Mouse (Mus musculus): ENCODE measurements around the gene Ugt3a1. TPM values are rescaled to one million over a fixed set of nuclear protein-coding genes. Genes with fewer than 3 reads are reported as not detected.

Gene Ugt3a1
- polyA plus RNA-seq, 1 experiment from 2014 or later, result 0.18 TPM

GRCm38 (mm10) chr15:9305978-9306692, 29.4 kb downstream of the Ugt3a1 start:
- no peak for ATAC-seq (ENCODE audit: low FRiP score)
- no peaks in the 10 kb centered on the region for H3K4me1 ChIP-seq (ENCODE audit: control insufficient read depth, insufficient read depth, low read length)
- H3K27ac ChIP-seq (ENCODE audit: low read depth, low read length), result no peak overlapping the region
- H3K4me3 ChIP-seq (ENCODE audit: low read depth, low read length), result no peak overlapping the region
- no peak overlapping the region for H3K9ac ChIP-seq (ENCODE audit: low read length)
- 83% methylated on average over 8 of the region's 8 CpGs for whole genome bisulfite sequencing
- no peak for DNase-seq (ENCODE audit: low spot score, missing footprints)
- no peaks in the 10 kb centered on the region for H3K9me3 ChIP-seq (ENCODE audit: control insufficient read depth, low read length)
- no peaks in the 10 kb centered on the region for H3K36me3 ChIP-seq (ENCODE audit: control insufficient read depth, insufficient read depth, low read length)
- H3K4me2 ChIP-seq, result no peak overlapping the region
- H3K27me3 ChIP-seq (ENCODE audit: control insufficient read depth, insufficient read depth, low read length), result no peaks in the 10 kb centered on the region

DNA sequence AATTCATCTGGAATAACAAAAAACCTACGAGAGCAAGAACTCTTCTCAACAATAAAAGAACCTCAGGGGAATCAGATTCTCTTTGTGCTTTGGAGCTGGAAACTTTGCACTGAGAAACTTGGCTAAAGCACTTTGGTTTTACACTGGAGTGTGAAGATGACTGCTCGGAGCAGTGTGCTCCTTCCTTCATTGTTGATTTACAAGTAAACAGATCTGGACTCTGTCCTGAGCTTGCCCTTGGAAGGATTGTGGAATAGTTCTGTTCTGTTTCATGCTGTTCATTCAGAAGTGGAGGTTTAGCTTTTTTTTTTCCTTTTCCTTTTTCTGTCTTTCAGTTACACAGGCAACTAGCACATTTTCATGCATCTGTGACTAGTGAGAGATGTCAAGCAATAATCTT, 57.9 kb downstream of the Ugt3a1 start:
- ATAC-seq (ENCODE audit: low FRiP score) (no peak), DNase-seq (ENCODE audit: low spot score, missing footprints) (no peak)
- Histone ChIP-seq H3K4me2 (no peak overlapping the region), H3K27me3 (ENCODE audit: control insufficient read depth, insufficient read depth, low read length) (no peaks in the 10 kb centered on the region), H3K36me3 (ENCODE audit: control insufficient read depth, insufficient read depth, low read length) (no peaks in the 10 kb centered on the region), H3K27ac (ENCODE audit: low read depth, low read length) (no peak overlapping the region), H3K9ac (ENCODE audit: low read length) (no peak overlapping the region), H3K9me3 (ENCODE audit: control insufficient read depth, low read length) (no peaks in the 10 kb centered on the region), H3K4me3 (ENCODE audit: low read depth, low read length) (no peak overlapping the region), H3K4me1 (ENCODE audit: control insufficient read depth, insufficient read depth, low read length) (no peaks in the 10 kb centered on the region)
- 71% methylated on average over 2 of the region's 2 CpGs for WGBS

- H3K27me3 ChIP-seq (ENCODE audit: control insufficient read depth, insufficient read depth, low read length), result no peaks in the 10 kb centered on the region
- ATAC-seq (ENCODE audit: low FRiP score) (no peak), DNase-seq (ENCODE audit: low spot score, missing footprints) (no peak)
- no peak within 1 kb of the TSS for H3K9ac ChIP-seq (ENCODE audit: low read length)
- no peak within 1 kb of the TSS for H3K4me3 ChIP-seq (ENCODE audit: low read depth, low read length)
- H3K9me3 ChIP-seq (ENCODE audit: control insufficient read depth, low read length), result no peaks in the 10 kb centered on the region
- H3K36me3 ChIP-seq (ENCODE audit: control insufficient read depth, insufficient read depth, low read length), result no peaks in the 10 kb centered on the region
- H3K4me2 ChIP-seq, result no peak within 1 kb of the TSS
- 86% methylated on average over 4 of the region's 4 CpGs for WGBS
- no peak within 1 kb of the TSS for H3K27ac ChIP-seq (ENCODE audit: low read depth, low read length)
- H3K4me1 ChIP-seq (ENCODE audit: control insufficient read depth, insufficient read depth, low read length), result no peaks in the 10 kb centered on the region
Observed at GRCm38 (mm10) chr15:9335341-9335740, 58.7 kb downstream of the Ugt3a1 start, which contains the start of gene Ugt3a2. Gene Ugt3a2 (plus strand): TSS chr15:9335550.

- no peak for ATAC-seq (ENCODE audit: low FRiP score)
Observed at GRCm38 (mm10) chr15:9336616-9337015, 59.9 kb downstream of the Ugt3a1 start.

GRCm38 (mm10) chr15:9337021-9337420, 60.3 kb downstream of the Ugt3a1 start:
- no peak overlapping the region for H3K4me2 ChIP-seq
- DNase-seq (ENCODE audit: low spot score, missing footprints) (no peak), ATAC-seq (ENCODE audit: low FRiP score) (no peak)
- H3K27me3 ChIP-seq (ENCODE audit: control insufficient read depth, insufficient read depth, low read length), result no peaks in the 10 kb centered on the region
- H3K4me3 ChIP-seq (ENCODE audit: low read depth, low read length), result no peak overlapping the region
- H3K9me3 ChIP-seq (ENCODE audit: control insufficient read depth, low read length), result no peaks in the 10 kb centered on the region
- H3K36me3 ChIP-seq (ENCODE audit: control insufficient read depth, insufficient read depth, low read length), result no peaks in the 10 kb centered on the region
- WGBS, result 66% methylated on average over 3 of the region's 3 CpGs
- H3K4me1 ChIP-seq (ENCODE audit: control insufficient read depth, insufficient read depth, low read length), result no peaks in the 10 kb centered on the region
- no peak overlapping the region for H3K9ac ChIP-seq (ENCODE audit: low read length)
- no peak overlapping the region for H3K27ac ChIP-seq (ENCODE audit: low read depth, low read length)

More at GRCm38 (mm10) chr15:9336616-9337015, 59.9 kb downstream of the Ugt3a1 start:
- Histone ChIP-seq H3K4me3 (ENCODE audit: low read depth, low read length) (no peak overlapping the region), H3K9ac (ENCODE audit: low read length) (no peak overlapping the region), H3K27me3 (ENCODE audit: control insufficient read depth, insufficient read depth, low read length) (no peaks in the 10 kb centered on the region), H3K36me3 (ENCODE audit: control insufficient read depth, insufficient read depth, low read length) (no peaks in the 10 kb centered on the region), H3K9me3 (ENCODE audit: control insufficient read depth, low read length) (no peaks in the 10 kb centered on the region), H3K27ac (ENCODE audit: low read depth, low read length) (no peak overlapping the region), H3K4me1 (ENCODE audit: control insufficient read depth, insufficient read depth, low read length) (no peaks in the 10 kb centered on the region), H3K4me2 (no peak overlapping the region)
- DNase-seq (ENCODE audit: low spot score, missing footprints), result no peak
- 90% methylated on average over 3 of the region's 3 CpGs for WGBS

GRCm38 (mm10) chr15:9348739-9349138, 72.1 kb downstream of the Ugt3a1 start:
- 63% methylated on average over 3 of the region's 3 CpGs for WGBS
- H3K4me1 ChIP-seq (ENCODE audit: control insufficient read depth, insufficient read depth, low read length), result no peaks in the 10 kb centered on the region
- no peaks in the 10 kb centered on the region for H3K36me3 ChIP-seq (ENCODE audit: control insufficient read depth, insufficient read depth, low read length)
- H3K4me2 ChIP-seq, result no peak overlapping the region
- ATAC-seq (ENCODE audit: low FRiP score) (no peak), DNase-seq (ENCODE audit: low spot score, missing footprints) (no peak)
- H3K27ac ChIP-seq (ENCODE audit: low read depth, low read length), result no peak overlapping the region
- no peak overlapping the region for H3K4me3 ChIP-seq (ENCODE audit: low read depth, low read length)
- no peaks in the 10 kb centered on the region for H3K27me3 ChIP-seq (ENCODE audit: control insufficient read depth, insufficient read depth, low read length)
- H3K9me3 ChIP-seq (ENCODE audit: control insufficient read depth, low read length), result no peaks in the 10 kb centered on the region
- H3K9ac ChIP-seq (ENCODE audit: low read length), result no peak overlapping the region

DNA sequence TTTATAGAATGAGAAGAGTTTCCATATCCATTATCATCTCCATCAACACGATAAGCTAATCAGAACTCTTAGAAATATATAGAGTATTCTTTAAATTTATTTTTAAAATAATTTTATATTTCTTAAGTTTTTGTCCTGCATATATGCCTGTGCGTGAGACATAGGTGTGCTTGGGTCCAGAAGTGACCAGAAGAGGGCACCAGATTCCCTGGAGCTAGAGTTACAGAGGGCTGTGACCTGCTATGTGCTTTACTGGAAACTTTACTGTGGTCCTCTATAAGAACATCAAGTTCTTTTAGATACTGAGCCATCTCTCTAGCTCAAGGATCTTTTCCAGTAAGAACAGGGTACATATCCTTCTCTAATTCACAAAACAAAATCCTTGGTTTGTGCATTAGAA, 86.1 kb downstream of the Ugt3a1 start:
- Histone ChIP-seq H3K9ac (ENCODE audit: low read length) (no peak overlapping the region), H3K4me1 (ENCODE audit: control insufficient read depth, insufficient read depth, low read length) (no peaks in the 10 kb centered on the region), H3K27me3 (ENCODE audit: control insufficient read depth, insufficient read depth, low read length) (no peaks in the 10 kb centered on the region), H3K4me3 (ENCODE audit: low read depth, low read length) (no peak overlapping the region), H3K36me3 (ENCODE audit: control insufficient read depth, insufficient read depth, low read length) (no peaks in the 10 kb centered on the region), H3K9me3 (ENCODE audit: control insufficient read depth, low read length) (no peaks in the 10 kb centered on the region), H3K4me2 (no peak overlapping the region), H3K27ac (ENCODE audit: low read depth, low read length) (no peak overlapping the region)
- no peak for DNase-seq (ENCODE audit: low spot score, missing footprints)
- 65% methylated on average over 2 of the region's 2 CpGs for WGBS
- ATAC-seq (ENCODE audit: low FRiP score), result no peak

Other genes with a start within 250 kb of the Ugt3a1 start
- gene Nadk2, start 205.6 kb upstream of the Ugt3a1 start, polyA plus RNA-seq (2014; fragmentation: Nextera tagmentation; extraction: Ambion mirVana), result 36.8 and 43.6 TPM in 2 replicates
- 4.4 and 5.2 TPM in 2 replicates for gene Lmbrd2, start 136.3 kb upstream of the Ugt3a1 start, polyA plus RNA-seq (2014; fragmentation: Nextera tagmentation; extraction: Ambion mirVana)
- 121 and 126 TPM in 2 replicates for gene Skp2, start 121.5 kb upstream of the Ugt3a1 start, polyA plus RNA-seq (2014; fragmentation: Nextera tagmentation; extraction: Ambion mirVana)
- gene Ugt3a2, start 58.7 kb downstream of the Ugt3a1 start, polyA plus RNA-seq (2014; fragmentation: Nextera tagmentation; extraction: Ambion mirVana), result not detected in 2 replicates
- 0.61 and 0.69 TPM in 2 replicates for gene Capsl, start 159.1 kb downstream of the Ugt3a1 start, polyA plus RNA-seq (2014; fragmentation: Nextera tagmentation; extraction: Ambion mirVana)

Measured in midbrain, embryonic 11.5 days (tissue).